Mouse (Mus musculus): ENCODE measurements around the gene Zic5.

Zic5 gene

DNA sequence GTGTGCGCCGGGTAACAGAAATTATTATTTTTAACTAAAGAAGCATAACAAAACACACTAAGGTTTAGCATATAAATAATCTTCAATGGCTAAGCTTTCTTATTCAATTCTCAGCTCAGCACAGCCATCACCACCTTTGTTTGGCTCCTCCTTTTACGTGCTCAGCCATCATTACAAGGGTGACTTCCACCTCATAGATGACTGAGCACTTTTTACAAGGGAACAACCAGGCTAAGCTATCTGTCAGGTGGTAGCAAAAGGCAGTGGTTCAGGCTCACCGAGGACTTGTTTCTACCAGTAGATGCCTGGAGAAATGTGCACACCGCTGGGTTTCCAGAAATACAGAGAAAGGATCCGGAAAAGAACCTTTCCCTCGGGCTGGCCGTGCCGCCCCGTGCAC lies 31.4 kb downstream of the Zic5 start:
- in situ Hi-C loops (cut with MseI, MboI) = no loop called here

DNA sequence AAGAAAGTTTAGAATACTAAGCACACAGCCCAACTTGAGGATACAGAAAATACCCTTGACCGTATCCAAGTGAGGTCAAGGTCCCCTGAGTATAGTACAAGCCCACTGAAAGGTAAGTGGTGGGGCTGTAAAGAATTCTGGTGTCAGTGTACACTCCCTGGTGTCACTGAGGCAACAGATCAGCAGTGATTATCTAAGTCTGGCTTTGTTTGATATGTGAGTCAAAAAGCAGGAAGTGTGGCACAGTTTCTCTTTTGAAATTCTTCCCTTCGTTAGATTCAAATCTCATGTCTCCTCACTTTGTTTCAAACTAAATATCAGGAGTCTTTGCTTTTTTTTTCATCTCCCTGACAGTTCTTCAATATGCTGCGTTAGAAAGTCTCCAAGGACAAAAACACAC lies 32.9 kb downstream of the Zic5 start:
- in situ Hi-C loops (cut with MseI, MboI) = no loop called here

DNA sequence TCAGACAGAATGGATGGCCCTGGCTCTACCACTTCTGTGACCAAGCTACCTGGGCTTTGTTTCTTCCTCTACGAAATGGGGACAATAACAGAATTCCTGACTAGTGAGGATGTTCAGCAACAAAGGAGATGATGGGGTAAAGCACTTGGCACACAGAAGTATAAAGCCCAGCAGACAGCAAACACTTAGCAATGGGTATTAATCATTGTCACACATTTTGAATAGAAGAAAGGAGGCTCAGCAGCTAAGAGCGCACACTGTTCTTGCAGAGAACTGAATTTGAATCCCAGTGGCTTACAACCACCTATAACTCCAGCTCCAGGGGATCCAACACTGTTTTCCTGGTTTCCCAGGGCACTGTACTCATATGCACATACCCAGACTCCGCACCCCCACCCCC lies 37.8 kb downstream of the Zic5 start:
- in situ Hi-C loops (cut with MseI, MboI) = no loop called here

DNA sequence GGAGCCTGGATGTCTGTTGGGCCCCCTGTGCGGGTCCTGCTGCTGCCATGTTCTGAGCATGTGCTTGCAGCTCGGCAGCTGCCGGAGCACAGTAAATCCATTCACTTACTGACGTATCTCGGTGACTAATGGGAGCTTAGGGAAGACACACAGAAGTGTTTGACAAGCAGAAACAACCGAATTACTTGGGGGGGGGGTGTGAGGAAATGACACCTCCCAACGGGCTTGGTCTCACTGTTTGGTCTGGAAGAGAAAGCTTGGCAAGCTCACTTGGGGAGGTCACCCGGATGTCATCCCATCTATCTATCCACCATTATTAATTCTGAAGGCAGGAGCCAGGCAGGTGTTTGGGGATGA lies 38.3 kb downstream of the Zic5 start:
- in situ Hi-C loops (cut with MseI, MboI) = no loop called here

DNA sequence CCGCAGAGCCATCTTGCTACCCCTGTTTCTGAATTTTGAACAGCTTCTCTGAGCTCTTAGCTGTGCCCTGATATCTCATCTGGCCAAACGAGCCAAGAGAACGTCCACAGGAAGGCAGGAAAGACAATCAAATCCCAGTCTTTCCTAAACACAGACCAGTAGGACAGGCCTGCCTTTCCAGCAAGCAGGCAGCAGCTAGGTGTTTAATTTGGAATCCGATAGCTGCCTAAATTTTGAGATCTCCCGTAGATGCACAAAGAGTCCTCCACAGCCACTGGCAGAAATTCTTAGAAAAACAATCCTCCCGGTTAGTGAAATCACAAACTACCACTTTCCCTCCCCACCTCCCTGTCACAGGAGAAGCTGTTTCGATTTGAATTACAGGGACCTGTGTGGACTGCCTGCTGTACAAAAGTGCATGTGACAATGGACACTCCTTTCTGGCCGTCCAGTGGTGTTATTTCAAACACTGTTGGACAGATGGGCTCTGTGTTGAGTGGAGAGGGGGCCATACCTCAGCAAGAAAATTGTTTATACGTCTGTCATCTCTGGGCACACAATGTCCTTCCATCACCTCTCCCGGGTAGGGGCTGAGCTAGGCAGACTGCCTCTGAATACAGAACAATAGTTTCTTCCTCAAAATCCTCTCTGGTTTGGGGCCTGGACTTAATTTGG lies 38.8 kb downstream of the Zic5 start:
- in situ Hi-C loops (cut with MseI, MboI) = no loop called here

DNA sequence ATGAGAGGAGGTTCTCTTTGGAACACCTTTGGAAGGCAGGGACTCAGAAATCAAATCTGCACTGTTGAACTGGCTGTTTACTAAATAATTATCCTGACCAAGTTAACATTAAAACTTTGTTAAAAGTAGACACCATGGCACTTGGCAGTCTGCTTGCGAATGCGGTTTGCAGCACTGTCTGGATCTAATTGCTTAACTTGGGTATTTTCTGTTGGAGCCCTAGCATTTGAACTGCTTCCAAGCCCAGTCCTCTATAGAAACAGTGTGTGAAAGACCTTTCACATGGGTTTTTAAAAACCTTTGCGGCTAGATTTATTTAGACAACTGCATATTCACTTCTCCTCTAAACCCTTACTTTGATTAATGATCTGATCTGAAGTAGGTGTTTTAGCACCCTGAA lies 41.0 kb downstream of the Zic5 start:
- in situ Hi-C loops (cut with MseI, MboI) = no loop called here

DNA sequence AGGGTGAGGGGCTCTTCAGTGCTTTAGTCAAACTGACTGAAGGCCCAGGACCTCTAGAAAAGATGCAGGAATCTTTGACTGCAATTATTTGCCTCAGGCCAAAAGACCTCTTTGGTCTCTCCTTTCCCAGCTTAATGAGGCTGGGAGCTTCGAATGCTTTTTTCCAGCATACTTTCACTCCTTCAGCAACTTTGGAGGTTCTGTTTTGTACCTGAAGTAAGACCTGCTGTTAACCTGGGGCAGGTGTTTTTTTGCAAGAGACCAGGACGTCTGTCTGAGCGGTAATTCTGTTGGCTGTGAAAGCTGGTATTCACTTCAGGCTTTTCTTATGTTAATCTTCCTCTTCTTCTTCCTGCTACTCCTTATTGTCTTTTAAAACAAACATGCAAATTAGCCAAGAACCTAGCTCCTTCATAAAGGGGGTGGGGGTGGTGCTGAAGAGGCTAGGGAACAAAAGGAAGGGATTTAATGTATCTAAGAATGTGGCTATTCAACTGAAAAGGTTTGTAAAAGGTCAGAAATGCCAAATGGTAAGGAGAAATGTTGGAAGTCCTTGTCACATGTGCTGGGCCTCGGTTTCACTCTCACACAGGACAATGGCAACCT lies 49.2 kb downstream of the Zic5 start:
- in situ Hi-C loops (cut with MseI, MboI) = no loop called here

DNA sequence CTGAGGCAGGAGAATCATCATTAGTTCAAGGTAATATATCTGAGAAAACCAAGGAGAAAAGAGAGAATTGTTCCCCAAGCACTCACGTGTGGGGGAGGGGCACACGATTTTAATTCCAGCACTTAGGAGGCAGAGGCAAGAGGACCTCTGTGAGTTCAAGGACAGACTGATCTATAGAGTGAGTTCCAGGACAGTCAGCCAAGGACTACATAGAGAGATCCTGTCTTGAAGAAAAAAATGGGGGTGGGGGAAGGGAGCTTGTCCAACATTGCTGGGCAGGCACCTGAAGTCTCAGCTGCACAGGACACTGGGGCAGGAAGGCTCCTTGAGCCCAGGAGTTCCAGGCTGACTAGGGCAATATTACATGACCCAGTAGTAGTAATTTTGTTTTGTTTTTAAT lies 50.7 kb downstream of the Zic5 start:
- in situ Hi-C loops (cut with MseI, MboI) = no loop called here

DNA sequence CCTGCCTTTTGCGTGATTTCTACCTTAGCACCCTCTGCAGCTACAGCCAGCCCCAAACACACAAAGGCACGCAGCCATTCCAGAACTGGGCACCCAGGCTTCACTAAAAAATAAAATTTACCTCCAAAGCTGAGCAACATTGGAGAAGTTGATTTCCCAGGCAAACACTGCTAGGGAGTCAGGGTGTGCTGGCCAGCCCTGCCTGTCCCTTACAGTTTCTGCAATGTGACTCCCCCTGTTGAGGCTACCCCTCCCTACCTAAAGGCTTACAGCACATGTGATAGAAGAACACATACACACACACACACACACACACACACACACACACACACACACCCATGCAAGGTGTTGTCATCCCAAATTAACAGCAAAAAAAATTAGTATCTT lies 51.9 kb downstream of the Zic5 start:
- in situ Hi-C loops (cut with MseI, MboI) = no loop called here

DNA sequence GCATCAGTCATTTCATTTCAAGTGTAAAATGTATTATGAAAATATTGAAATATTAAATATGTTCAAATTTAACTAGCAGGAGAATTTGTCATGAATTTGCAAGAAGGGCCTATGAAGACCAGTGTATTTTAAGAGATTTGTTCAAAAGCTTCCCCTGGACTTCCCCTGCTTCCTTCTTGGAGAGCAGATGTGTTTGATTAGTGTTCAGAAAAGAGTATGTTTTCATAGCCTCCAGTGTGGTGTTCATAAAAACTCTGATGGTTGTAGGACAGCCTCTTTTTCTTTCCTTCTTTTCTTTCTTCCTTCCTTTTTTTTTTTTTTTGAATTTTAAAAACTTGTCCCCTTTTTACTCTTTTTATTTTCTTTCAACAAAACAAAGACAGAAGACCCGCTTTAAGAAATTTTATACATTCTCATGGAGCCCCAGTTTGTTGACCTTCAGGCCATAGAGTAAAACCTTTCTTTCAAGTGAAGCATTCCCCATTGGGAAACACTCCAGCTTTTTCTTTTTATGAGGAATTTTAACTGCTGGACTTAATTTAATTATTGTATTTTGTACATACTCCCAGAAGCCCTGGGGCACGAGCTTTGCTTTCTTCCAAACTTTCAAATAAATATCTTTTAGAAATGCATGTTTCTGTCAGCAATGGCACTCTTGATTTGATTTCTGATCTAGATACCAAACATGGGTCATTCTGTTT lies 52.5 kb downstream of the Zic5 start:
- in situ Hi-C loops (cut with MseI, MboI) = no loop called here

All from mouse trophoblast stem cell (cell line).